Mouse (Mus musculus) T-helper 2 cell (primary cell): ENCODE data around the gene Fam169b.
"Not testable (repeated sequence)": the region's sequence is repeated elsewhere in the genome, so short reads cannot be mapped to it uniquely, and the experiment has no call there.

Source experiments
- in situ Hi-C: fragments of 300-600 bp; cut with MboI, MseI; formaldehyde crosslinking; loops from one replicate; pipeline ENCODE4 v1.15.1; 2025; ENCODE audit warnings: high pct_unique_total_duplicates

Gene Fam169b

DNA sequence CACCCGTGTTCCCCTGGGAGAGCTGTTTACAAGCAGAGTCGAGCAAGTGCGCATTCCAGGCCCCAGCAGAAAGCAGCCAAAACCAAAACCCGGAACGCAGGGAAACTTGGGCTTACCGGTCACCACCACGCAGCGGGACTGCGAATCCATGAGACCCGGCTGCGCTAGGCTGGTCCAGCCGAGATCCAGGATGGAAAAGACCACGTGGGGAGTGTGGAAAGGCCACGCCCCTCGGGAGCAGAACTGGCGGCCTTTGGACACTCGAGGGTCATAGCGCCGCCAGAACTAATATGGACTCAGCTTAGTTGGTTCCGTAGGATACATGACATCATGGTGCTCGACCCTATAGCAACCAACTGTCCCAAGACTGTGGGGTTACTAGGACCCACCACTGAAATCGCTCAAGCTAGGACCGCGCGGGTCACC lies 9.6 kb upstream of the Fam169b start, which contains the start of gene Pgpep1l:
Gene Pgpep1l (minus strand): TSS at position 206 of the 426 bp plus-strand sequence.
- in situ Hi-C loops, result loop anchor here (10.0 kb wide), 1 partner anchor 1579 kb away; the partner anchor contains the start of genes Asb7 and Lins1

DNA sequence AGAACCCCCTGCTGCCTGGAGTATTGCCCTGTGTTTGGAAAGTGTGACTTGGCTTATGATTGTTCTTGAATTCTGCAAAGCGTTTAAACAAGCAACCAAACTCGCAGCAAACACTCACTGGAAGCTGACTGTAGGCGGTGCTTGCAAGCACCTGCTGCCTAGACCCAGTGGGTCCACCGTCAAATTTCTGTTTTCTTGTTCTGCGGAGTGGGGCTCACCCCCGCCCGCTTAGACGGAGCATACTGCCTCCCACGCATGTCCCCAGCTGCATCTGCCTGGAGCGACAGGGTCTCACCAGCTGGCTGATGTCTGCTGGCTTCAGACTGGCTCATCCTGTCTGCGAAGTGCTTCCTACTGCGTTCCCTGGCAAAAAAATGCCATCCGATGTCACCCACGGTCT lies 9.1 kb upstream of the Fam169b start:
- in situ Hi-C loops, result loop anchor here (10.0 kb wide), 1 partner anchor 1580 kb away; the partner anchor contains the start of genes Asb7 and Lins1

DNA sequence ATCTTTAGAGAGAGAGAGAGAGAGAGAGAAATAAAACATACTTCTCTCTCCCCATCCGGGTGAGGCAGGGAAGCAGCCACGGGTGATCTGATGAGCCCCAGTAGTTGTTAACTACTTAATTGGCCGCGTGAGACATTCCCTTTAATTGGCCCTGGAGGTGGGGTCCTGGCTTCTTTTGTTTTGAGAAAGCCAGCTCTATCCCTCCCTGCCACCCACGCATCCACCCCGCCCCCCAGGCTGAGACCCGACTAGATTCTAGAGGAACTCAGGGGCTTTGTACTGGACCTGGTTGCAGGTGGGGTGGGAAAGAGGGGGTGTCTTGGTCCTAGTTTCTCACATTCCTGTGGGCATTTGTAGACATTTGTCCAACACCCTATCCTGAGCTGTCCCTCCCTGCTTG lies 8.2 kb upstream of the Fam169b start:
- in situ Hi-C loops, result loop anchor here (10.0 kb wide), 1 partner anchor 1581 kb away; the partner anchor contains the start of genes Asb7 and Lins1

DNA sequence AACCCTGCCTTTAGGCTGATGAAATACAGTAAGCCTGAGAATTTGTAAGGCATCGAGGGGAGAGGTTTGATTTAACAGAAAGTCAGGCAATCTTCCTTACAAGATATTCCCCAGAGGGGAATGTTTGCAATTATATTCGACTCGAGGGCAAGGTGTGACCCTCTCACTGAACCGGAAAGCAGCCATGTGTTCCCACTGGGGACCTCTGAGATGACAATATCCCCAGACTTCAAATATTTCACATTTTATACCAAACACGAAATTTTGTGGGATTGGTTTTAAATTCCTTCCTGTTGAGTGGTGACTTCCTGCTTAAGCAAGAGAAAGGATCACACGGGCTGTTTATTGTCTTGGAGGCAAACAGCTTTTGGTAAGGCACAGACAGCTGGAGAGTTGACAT lies 6.9 kb upstream of the Fam169b start:
- in situ Hi-C loops, result loop anchor here (10.0 kb wide), 1 partner anchor 1582 kb away; the partner anchor contains the start of genes Asb7 and Lins1

DNA sequence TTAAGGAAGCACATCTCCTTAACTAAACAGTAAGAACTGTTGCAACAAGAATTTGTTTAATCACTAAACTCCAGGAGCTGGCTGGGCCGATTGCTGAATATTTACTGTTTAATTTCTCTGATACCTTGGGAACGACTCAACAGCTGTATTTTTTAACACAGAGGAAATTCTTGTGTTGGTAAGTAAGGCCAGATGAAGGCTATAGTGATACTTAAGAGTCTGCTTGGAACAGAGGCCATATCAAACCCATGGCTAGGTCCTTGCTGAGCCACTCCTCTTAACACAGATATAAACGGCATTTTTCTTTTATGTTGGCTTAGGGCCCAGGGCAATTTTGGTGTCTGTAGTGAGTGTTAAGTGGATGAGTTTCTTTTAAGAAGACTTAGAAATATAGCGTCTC lies 3.1 kb upstream of the Fam169b start:
- in situ Hi-C loops, result no loop called here

DNA sequence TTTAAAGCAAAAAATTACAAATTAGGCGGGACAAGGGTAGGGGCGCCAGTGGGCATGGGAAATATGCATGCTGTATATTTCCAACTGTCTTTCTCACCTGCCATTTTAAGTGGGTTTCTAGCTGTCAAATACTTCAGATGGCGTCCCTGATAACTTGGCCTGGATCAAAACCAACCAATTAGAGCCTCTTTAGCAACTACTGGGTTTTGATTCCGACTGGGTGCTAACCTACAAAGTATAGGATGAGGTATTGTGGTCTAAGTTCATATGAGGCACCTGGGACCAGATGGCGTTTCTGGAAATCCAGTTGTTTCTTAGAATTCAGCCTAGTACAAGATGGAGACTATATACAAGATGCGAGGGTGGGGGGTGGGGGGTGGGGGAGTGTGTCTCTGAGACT lies 1.8 kb upstream of the Fam169b start:
- in situ Hi-C loops, result no loop called here

DNA sequence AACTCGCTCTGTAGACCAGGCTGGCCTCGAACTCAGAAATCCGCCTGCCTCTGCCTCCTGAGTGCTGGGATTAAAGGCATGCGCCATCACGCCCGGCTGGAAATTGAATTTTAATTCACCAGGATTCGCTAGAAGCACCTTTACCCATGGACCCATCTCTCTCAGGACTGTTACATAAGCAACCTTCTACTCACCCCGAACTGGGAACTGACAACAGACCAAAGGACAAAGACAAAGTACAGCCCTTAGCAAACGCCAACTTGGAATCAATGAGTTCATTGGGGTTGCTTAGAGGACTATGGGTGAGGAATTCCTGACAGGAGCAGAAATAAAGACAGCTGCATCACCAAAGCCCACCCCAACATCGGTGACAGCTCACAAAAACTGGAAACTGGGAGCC lies 1.0 kb upstream of the Fam169b start:
- in situ Hi-C loops, result no loop called here

DNA sequence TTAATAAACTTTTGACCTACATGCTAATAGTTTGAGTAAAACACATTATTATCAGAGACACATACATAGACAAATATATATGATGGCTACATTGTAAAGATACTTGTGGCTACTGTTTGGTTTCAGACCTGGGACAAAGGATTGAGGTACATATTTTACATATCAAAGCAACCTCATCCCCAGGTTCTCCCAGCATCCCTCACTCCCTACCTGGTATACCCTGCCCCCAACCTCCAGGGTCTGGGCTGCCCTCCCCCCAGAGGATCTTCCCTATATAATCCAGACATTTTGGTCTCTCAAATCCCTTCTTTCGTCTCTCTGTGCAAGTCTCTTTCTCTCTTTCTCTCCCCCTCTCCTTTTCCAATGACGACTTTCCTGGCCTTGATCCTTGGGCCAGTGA lies 579 bp downstream of the Fam169b start:
- in situ Hi-C loops, result no loop called here

DNA sequence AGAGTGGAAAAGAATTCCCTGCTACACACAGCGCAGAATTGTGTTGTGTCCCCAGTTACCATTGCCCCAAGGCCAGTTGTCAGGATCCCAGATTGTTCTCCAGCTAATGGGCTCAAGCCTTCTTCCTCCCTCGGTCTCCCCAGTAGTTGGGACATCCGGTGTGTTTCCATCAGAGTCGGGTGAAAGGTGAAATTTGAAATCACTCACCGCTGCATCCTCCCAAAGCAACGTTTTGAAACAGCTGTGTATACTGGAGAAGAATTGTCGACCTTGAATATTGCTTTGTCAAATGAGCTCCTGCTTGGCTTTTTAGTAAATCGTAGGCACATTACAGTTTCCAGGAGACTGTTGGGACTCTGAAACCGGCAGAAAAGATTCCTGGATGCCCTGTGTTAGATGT lies 1.3 kb downstream of the Fam169b start:
- in situ Hi-C loops, result no loop called here

DNA sequence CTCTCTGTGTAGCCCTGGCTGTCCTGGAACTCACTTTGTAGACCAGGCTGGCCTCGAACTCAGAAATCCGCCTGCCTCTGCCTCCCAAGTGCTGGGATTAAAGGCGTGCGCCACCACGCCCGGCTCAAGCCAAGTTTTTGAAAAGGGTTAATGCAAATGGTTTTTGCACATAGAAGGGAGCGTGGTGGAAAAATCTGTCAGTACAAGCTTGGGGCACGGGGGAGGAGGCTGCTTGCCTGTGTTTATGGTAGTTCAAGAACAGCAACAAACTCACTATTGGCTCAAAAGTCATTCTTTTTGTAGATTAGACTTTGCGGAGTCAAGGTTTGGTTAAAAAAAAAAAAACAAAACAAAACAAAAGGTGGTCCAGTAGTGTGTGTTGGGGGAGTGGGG lies 1.8 kb downstream of the Fam169b start:
- in situ Hi-C loops, result not testable (repeated sequence)

DNA sequence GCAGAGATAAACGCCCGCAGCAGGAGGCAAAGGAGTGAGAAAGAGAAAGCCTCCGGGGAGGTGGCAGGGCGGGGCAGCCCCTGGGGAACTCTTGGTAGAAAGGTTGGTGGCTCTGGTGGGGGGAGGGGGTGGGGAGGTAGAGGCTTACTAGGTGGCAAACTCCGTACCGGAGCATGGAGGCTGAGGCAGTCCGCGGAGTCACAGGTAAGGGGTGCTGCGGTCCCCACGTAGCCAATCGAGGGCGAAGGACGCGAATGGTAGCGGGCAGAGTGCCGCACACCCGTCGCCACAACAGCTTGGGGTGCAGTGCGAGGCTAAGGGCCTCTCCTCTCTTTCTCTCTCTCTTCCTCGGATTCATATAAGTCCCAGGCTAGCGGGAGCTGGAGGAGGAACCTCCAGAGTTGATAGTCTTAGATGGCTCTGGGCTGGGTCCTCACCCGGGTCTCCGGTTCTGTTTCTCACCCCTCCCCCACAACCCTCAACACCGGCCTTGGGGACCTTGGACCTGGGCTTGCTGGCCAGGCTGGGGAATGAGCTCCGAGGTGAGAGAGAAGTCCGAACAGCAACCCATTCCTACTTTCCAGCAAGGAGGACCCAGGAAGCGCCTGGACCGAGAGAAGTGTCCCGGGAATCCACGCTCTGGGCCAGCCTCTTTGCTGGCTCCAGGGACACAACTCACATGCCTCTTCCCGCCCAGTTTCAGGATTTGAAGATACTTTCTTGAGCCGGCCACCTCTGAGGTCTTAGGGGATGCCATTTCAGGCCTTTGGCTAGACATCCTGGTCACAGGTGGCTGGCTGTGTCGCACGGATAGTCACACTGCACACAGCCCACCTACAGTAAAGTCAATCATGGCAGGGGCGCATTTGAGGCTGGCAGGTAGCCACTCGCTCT lies 2.4 kb downstream of the Fam169b start:
- in situ Hi-C loops, result no loop called here

DNA sequence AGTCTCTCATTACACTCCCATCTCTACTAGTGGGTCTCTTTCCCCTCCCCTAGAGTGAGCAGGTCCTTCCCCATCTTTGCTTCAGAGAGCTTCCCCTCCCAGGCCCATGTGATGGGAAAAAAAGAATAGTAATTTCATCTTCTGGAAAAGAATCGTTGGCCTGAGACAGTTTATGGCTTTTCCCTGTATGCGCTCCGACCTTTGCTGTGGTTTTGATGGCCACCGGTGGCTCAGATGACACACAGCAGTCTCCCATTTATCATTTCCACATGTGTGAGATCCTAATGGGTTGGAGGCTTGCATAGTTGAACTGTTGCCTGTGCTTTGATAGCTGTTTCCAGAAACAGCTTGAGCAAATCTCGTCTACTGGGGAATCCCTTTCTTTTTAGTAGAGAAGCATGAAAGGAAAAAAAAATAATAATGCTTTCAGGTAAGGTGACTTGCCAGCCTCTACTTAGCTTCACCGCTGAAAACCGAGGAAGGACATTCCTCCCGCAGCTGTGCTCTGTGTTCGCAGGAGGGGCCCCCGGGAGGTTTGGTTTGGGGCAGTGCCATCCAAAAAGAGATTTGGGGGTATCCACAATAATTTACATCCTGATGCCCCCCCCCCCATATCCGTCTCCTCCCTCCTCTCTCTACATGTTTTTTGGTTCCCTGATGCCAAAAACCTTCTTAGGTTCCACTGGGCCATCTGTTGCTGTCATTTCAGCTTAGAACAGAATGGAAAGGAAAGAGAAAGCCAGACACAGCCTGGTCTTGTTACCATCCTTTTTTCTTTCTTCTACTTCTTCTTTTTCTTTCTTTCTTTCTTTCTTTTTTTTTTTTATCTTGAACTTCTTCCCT lies 3.6 kb downstream of the Fam169b start:
- in situ Hi-C loops, result no loop called here

DNA sequence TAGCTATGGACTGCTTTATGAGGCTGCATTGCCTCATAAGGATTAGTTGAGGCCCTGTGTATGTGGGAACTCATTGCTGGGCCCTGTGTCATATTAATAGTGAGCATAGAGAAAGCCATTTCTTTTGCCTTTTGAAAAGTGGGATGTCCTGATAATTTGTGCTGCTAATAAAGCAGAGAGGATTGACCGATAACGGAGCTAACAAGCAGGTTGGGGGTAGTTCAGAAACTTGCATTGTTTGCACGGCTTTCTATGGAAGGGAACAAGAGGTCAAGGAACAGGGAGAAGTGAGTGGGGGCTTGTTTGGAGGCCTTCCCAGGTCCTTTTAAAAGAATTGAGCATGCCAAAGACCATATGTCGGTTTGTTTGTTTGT lies 4.2 kb downstream of the Fam169b start:
- in situ Hi-C loops, result no loop called here

DNA sequence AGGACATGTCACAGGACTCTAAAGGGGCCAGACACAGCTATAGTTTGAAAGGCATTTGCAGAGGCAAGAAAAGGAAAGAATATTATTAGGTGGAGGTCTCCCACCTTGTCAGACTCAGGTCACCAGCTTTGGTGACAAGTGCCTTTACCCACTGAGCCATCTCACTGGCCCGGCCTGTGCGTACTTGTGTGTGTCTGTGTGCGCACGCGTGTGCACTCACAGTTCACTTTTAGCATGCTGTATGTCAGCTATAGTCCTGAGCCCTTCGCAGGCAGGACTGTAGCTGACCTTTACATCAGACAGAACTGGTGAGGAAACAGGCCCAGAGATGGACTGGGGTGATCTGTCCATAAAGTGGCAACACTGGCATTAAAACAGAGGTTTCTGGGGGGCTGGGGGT lies 4.7 kb downstream of the Fam169b start:
- in situ Hi-C loops, result no loop called here

DNA sequence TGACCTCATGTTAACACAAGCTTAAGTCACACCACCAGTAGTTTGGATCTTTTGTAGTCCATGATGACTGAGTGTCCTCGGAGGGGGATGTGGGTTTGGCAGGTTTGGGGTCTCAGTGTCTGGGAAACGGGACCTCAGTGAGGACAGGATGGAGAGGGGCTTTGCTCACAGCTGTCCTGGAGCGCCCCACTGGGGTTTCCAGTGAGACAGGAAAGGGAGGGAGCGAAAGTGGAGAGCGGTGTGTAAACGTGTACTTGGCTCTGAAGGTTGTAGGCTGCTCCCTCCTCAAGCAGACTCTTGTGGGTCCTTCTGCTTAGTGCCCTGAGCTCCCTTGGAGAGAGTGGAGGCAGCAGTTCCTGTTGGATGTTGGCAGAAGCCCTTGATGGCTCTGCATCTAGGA lies 5.3 kb downstream of the Fam169b start:
- in situ Hi-C loops, result no loop called here

DNA sequence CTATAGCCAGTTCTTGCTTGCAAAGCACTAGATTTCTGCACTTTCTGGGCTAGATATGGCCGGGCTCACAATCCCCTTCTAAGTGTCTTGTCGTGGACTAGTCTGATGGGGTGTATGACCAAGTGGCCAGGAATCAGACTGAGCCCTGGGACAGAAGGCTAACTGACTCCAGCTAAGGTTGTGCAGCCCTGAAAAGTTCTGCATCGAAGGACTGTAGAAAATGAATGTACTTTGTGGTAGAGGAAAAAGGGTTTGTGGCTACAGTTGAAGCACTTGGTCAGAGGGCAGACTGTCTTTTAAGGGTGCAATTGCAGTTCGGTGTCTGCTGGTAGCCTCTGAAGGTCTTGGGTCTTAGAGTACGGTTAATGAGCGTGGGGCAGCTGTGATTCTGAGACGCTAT lies 5.8 kb downstream of the Fam169b start:
- in situ Hi-C loops, result no loop called here

DNA sequence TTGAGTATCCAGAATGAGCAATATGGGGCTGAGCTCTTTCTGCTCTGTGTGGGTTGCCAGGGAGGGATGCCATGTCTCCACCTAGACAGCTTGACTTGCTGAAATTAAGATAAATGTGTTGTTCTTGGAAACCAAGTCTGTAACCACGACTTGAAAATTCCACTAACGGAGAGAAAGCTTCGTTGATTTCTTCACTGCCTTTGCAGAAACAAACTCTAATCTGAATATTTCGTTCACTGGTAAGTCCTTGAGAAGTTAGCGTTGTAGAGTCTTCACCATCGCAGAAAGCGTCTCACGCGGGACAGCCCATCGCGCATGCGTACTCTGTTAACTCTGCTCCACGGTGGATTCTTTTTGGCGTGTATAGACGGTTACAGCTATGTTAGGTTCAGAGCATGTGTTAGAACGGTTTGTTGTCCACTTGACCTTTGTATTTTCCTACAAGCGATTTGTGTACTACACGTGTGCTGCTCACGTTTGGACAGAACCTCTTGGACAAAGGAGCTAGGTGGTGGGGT lies 6.8 kb downstream of the Fam169b start:
- in situ Hi-C loops, result loop anchor here (5.0 kb wide), 1 partner anchor 323 kb away; no protein-coding TSS in a partner anchor

DNA sequence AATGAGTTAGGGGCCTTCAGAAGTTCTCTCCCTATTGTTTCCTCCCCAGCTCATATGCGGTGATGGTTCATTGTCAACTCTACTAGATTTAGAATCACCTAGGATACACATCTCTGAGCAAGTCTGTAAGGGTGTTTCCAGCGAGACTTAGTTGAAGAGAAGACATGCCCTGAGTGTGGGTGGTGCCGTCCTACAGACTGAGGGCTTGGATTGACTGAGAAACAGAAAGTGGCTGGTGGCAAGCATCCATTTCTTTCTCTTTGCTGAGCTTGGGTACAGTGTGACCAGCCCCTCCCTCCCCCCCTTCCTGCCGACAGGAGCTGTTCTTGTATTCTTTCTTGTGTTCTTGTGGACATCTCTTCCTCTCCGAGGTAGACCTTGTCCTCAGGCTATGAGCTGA lies 7.7 kb downstream of the Fam169b start:
- in situ Hi-C loops, result loop anchor here (5.0 kb wide), 1 partner anchor 324 kb away; no protein-coding TSS in a partner anchor

DNA sequence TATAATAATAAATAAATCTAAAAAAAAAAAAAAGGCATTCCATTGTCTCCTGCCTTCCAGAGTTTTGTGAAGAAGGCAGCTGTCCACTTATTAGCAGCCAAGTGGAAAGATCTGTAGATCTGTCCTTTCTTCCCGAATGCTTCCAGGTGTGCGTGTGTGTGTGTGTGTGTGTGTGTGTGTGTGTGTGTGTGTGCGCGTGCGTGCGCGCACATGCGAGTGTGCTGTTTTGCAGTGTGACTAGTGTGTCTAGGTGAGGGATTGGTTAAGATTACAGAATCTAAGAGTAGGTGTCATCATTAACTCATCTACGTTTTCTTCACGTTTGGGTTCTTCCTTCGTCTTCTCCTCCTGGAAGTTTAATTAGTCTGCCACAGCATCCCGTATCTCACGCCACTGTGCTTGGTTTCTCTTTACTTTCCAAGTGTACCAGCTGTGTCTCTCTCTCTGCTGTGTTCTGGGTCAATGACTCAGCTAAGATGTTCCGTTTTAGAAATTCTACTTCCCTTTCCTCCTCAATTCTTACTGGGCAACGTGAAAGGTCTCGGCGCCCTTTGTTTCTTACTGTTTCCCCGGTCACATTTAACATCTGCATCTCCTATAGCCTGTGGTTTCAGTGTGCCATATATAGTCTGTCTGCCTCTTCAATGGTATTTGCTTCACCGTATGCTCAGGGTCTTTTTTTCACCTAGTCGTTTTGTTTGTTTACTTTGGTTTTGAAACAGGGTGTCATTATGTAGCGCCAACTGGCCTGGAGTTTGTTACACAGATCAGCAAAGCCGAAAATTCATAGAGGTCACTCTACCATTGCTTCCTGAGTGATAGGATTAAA lies 8.9 kb downstream of the Fam169b start:
- in situ Hi-C loops, result loop anchor here (5.0 kb wide), 1 partner anchor 325 kb away; no protein-coding TSS in a partner anchor

DNA sequence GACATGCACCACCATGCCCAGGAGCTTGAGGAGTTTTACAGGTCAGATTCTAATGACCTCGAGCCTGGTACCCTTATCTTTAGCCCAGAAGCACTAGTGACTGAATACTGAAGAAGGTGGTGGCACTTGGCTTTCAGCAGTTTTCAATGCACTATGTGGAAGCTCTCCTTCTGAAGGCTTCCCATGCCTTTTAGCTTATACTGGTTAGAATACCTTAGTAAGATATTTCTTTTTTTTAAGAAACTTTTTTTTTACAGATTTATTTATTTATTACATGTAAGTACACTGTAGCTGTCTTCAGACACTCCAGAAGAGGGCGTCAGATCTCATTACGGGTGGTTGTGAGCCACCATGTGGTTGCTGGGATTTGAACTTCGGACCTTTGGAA lies 9.5 kb downstream of the Fam169b start:
- in situ Hi-C loops, result loop anchor here (5.0 kb wide), 1 partner anchor 326 kb away; no protein-coding TSS in a partner anchor

DNA sequence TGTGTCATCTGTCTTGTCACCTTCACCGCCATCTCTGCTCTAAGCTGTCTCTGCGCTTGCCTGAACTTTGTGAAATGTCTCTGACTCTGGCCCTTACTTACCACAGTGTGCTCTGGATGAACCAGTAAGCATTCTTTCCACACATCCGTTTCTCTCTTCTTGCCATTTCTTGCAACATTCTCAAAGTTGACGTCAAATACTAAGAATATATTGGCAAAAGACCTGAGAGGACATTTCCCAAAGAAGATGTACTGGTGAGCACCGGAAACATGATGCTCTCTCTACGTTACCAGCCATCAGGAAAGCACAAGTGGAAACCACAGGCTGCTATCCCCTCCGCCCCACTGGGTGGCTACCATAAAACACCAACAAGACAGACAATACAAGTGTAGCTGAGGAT lies 10.1 kb downstream of the Fam169b start:
- in situ Hi-C loops, result loop anchor here (5.0 kb wide), 1 partner anchor 326 kb away; no protein-coding TSS in a partner anchor
